Mouse (Mus musculus) spleen, adult 2 months (tissue): Measurements from ENCODE around the gene Enpep. TPM values are rescaled to one million over a fixed set of nuclear protein-coding genes. Genes with fewer than 3 reads are reported as not detected.

ENCODE experiments used
- DNase-seq, 2 experiments: peaks; one replicate each; pipeline versions ENCODE4 v3.0.0 to v3.0.0-alpha.2; 2012 to 2021; ENCODE audit warnings: low spot score in 2 of 2, low read depth in 1 of 2
- H3K27ac ChIP-seq: fragments of 200-500 bp; 2 replicates; pipeline ENCODE4 v1.5.1; 2012; ENCODE audit warnings: low read length, inconsistent platforms; ENCODE audit not compliant: insufficient read depth
- H3K27me3 ChIP-seq: fragments of 200-500 bp; 2 replicates; pipeline ENCODE4 v1.6.1; 2012; ENCODE audit warnings: mild to moderate bottlenecking, moderate library complexity, low read length, inconsistent platforms; ENCODE audit not compliant: control insufficient read depth, insufficient read depth
- H3K36me3 ChIP-seq: fragments of 200-500 bp; 2 replicates; pipeline ENCODE4 v1.6.1; 2012; ENCODE audit warnings: mild to moderate bottlenecking, low read length, inconsistent platforms; ENCODE audit not compliant: control insufficient read depth, insufficient read depth
- H3K4me1 ChIP-seq: fragments of 200-500 bp; 2 replicates; pipeline ENCODE4 v1.6.1; 2011; ENCODE audit warnings: inconsistent platforms; ENCODE audit not compliant: control insufficient read depth, insufficient read depth, insufficient read length
- H3K4me3 ChIP-seq: fragments of 200-500 bp; 2 replicates; pipeline ENCODE4 v1.5.1; 2011; ENCODE audit warnings: mild to moderate bottlenecking, inconsistent platforms; ENCODE audit not compliant: insufficient read depth, insufficient read length; ENCODE audit errors: extremely low read depth
- CTCF ChIP-seq: fragments of 200-500 bp; IDR thresholded peaks from 2 replicates; pipeline ENCODE4 v1.5.1; 2011; ENCODE audit warnings: mild to moderate bottlenecking, inconsistent platforms; ENCODE audit not compliant: insufficient read depth, insufficient read length, insufficient replicate concordance; ENCODE audit errors: extremely low read depth
- POLR2A ChIP-seq: fragments of 200-500 bp; IDR thresholded peaks from 2 replicates; pipeline ENCODE4 v1.6.1; 2011; ENCODE audit warnings: low read depth, low read length, inconsistent platforms
- WGBS: fragments of 180-500 bp; shearing (Covaris S2); methylation state at CpG from one replicate; pipeline ENCODE4 v1.1.7; 2018; 5-methylcytosine and 5-hydroxymethylcytosine counted together
- polyA plus RNA-seq: library from polyadenylated mRNA; depleted of rRNA; stranded (reverse); fragments of >200 nt; gene quantifications from 2 replicates; pipeline ENCODE4 v1.2.3, GENCODE M21; 2012; rRNA removed

The Enpep gene
- polyA plus RNA-seq, 1 experiment: 0.30 TPM

GRCm38 (mm10) chr3:129221380-129222260 is 110.9 kb downstream of the Enpep start:
- Histone ChIP-seq H3K4me1 (no peaks in the 10 kb centered on the region), H3K4me3 (no peak overlapping the region), H3K36me3 (no peaks in the 10 kb centered on the region), H3K27me3 (peaks cover 38% of the 10 kb centered on the region), H3K27ac (no peak overlapping the region)
- no peak for DNase-seq
- no peak for TF ChIP-seq CTCF
- TF ChIP-seq POLR2A: no peak
- 20% methylated on average over 27 of the region's 27 CpGs for WGBS

GRCm38 (mm10) chr3:129220681-129221379 is 111.7 kb downstream of the Enpep start:
- Histone ChIP-seq H3K27me3 (peaks cover 39% of the 10 kb centered on the region), H3K4me1 (no peaks in the 10 kb centered on the region), H3K4me3 (no peak overlapping the region), H3K27ac (no peak overlapping the region), H3K36me3 (no peaks in the 10 kb centered on the region)
- no peak for TF ChIP-seq CTCF
- no peak for TF ChIP-seq POLR2A
- DNase-seq: no peak
- 12% methylated on average over 24 of the region's 24 CpGs for WGBS

- WGBS: 15% methylated on average over 7 of the region's 7 CpGs
- TF ChIP-seq CTCF (no peak), POLR2A (no peak)
- Histone ChIP-seq H3K4me1 (no peaks in the 10 kb centered on the region), H3K4me3 (no peak overlapping the region), H3K27ac (no peak overlapping the region), H3K27me3 (peaks cover 43% of the 10 kb centered on the region), H3K36me3 (no peaks in the 10 kb centered on the region)
- no peak for DNase-seq
Observed at GRCm38 (mm10) chr3:129220086-129220670, 112.3 kb downstream of the Enpep start.

Other genes starting within 250 kb of the Enpep start
- not detected in 2 replicates for gene Pitx2, start 132.8 kb downstream of the Enpep start, polyA plus RNA-seq
- 3.1 and 5.2 TPM in 2 replicates for gene Elovl6, start 199.6 kb upstream of the Enpep start, polyA plus RNA-seq